Mouse (Mus musculus): ENCODE results near the gene Myl6b. TPM values are rescaled to one million over a fixed set of nuclear protein-coding genes. Genes with fewer than 3 reads are reported as not detected.
A peak's percentile ranks its signal among the peaks of the same experiment; 100 is the strongest.

Myl6b gene
- total and polyA plus RNA-seq, 3 experiments: 0.39 to 3.9 (median 2.5) TPM

DNA sequence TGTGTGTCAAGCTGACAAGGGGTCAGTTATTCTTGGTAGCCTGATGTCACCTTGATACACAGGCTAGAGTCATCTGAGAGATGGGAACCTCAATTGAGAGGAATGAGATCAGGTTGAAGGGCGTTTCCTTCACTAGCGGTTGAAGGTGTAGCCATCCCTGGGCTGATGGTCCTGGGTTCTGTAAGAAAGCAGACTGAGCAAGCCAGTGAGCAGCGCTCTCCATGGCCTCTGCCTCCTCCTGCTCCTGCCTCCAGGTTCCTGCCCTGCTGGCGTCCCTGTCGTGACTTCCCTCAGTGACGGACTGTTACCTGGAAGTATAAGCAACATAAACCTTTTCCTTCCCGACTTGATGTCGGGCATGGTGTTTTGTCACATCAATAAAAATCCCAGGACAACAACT, 5.0 kb upstream of the Myl6b start:
- Histone ChIP-seq H3K36me3 (replicated peaks in 1 of 2; ENCODE audit: control insufficient read depth in 1 of 2, insufficient read depth in 1 of 2, low read length in 1 of 2) (peaks cover 0 to 4% of the 10 kb centered on the region in 2 experiments), H3K79me2 (replicated peaks; ENCODE audit: control insufficient read depth, extremely low read depth, insufficient read depth, poor library complexity, severe bottlenecking) (no peaks in the 10 kb centered on the region), H3K4me3 (replicated peaks in 1 of 3; ENCODE audit: low read depth in 2 of 3, low read length in 2 of 3, poor library complexity in 1 of 3) (no peak overlapping the region), H3K9ac (ENCODE audit: insufficient read depth, low read depth) (no peak overlapping the region), H3K4me1 (ENCODE audit: control insufficient read depth in 1 of 2, insufficient read depth in 2 of 2) (peaks cover 6 to 15% of the 10 kb centered on the region in 2 experiments), H3K27ac (ENCODE audit: insufficient read depth, low read depth) (no peak overlapping the region), H3K4me2 (ENCODE audit: insufficient read depth, low read depth, poor library complexity, severe bottlenecking) (no peak overlapping the region), H3K9me3 (replicated peaks; ENCODE audit: low read length) (peaks cover 2% of the 10 kb centered on the region), H3K27me3 (replicated peaks) (no peaks in the 10 kb centered on the region)
- dilution Hi-C loops (cut with MboI; ENCODE audit: extremely low pct_ligation_motif_present, extremely low pct_unique_long_range_greater_than_20kb, low sequenced_read_pairs) (no loop called here), in situ Hi-C loops (cut with MboI; ENCODE audit: low pct_ligation_motif_present, low pct_unique_long_range_greater_than_20kb, low sequenced_read_pairs) (no loop called here)
- DNase-seq (ENCODE audit: extremely low read depth): no peak
- TF ChIP-seq HCFC1 (IDR thresholded peaks at IDR 0.05; ENCODE audit: low read depth, low read length) (no peak), RAD21 (IDR thresholded peaks at IDR 0.05; ENCODE audit: low read depth, low read length) (no peak)

DNA sequence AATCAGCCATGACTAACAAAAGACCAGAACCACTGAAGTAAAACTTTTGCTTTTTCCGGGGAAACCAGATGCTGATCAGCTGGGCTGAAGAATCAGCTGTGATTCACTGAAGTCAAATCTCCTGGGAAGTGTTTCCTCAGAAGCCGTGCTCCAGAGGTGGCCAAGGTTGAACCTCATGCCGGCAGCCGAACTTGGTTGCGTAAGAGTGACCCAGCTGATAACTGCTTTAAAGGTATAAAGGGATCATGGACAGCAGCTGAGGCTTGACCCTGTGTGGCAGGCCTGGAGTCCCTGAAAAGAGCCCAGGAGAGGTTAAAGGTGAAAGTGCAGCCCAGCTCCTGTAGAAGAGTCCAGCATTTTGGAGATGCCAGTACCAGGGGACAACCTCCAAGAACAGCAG, 3.9 kb upstream of the Myl6b start:
- no peak for DNase-seq (ENCODE audit: extremely low read depth)

DNA sequence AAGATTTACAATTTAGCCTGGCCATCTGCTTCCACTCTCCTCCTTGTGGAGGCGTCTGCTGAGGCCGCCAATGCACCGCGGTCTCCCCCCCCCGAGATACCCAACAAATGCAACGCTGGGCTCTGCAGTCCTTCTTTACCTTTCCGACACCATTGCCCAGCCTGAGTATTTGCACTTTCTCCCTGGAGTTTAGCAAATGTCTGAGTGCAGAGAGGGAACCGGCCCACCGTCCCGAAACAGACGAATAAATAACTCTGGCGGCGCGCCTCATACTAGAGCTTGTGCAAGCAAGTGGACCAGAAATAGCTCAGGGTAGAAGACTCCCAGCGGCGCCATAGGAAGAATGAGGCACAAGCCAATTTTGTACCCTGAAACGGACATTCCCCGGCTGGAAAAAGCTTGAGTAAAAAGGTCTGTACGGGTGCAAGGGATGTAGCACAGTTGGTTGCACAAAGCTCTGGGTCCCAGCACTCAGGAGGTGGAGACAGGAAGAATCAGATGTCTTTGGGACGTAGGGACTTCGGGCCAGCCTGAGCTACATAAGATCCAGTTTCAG, 709 bp upstream of the Myl6b start:
- in situ Hi-C loops (cut with MboI; ENCODE audit: low pct_ligation_motif_present, low pct_unique_long_range_greater_than_20kb, low sequenced_read_pairs): no loop called here
- peak overlapping the region; percentile 46 for H3K9ac ChIP-seq (ENCODE audit: insufficient read depth, low read depth)
- H3K36me3 ChIP-seq (replicated peaks in 1 of 2; ENCODE audit: control insufficient read depth in 1 of 2, insufficient read depth in 1 of 2, low read length in 1 of 2): peaks cover 0 to 5% of the 10 kb centered on the region in 2 experiments
- H3K9me3 ChIP-seq (replicated peaks; ENCODE audit: low read length): no peaks in the 10 kb centered on the region
- peaks cover 3 to 30% of the 10 kb centered on the region in 2 experiments; a peak in 3 of 4 replicates for H3K4me1 ChIP-seq (ENCODE audit: control insufficient read depth in 1 of 2, insufficient read depth in 2 of 2)
- peak overlapping the region; percentile 44 for H3K4me2 ChIP-seq (ENCODE audit: insufficient read depth, low read depth, poor library complexity, severe bottlenecking)
- H3K27ac ChIP-seq (ENCODE audit: insufficient read depth, low read depth): peak overlapping the region; percentile 31; the same call in 1 of the 2 replicates
- DNase-seq (ENCODE audit: extremely low read depth): peak; percentile 32
- TF ChIP-seq MXI1 (IDR thresholded peaks at IDR 0.05; ENCODE audit: low read depth, low read length): peak; percentile 57
- 0 out of 2 replicates have a peak, but pooled peaks have one; percentile 43 for TF ChIP-seq UBTF (IDR thresholded peaks at IDR 0.05; ENCODE audit: low read depth, low read length)
- no peak for TF ChIP-seq ZMIZ1 (IDR thresholded peaks at IDR 0.05; ENCODE audit: low read depth, low read length)
- peak; percentile 10; the same call in 1 of the 2 replicates for TF ChIP-seq BHLHE40 (IDR thresholded peaks at IDR 0.05; ENCODE audit: low read depth, low read length)
- TF ChIP-seq TCF12 (IDR thresholded peaks at IDR 0.05; ENCODE audit: low read depth, low read length): 0 out of 2 replicates have a peak, but pooled peaks have one; percentile 21
- peak; percentile 61; the same call in 1 of the 2 replicates for TF ChIP-seq SIN3A (IDR thresholded peaks at IDR 0.05; ENCODE audit: low read length)
- no peak for TF ChIP-seq RCOR1 (conservative IDR thresholded peaks at IDR 0.05; ENCODE audit: low read depth, low read length)
- peak; percentile 46; the same call in 1 of the 2 replicates for TF ChIP-seq MEF2A (IDR thresholded peaks at IDR 0.05; ENCODE audit: borderline replicate concordance, low read depth, low read length)
- dilution Hi-C loops (cut with MboI; ENCODE audit: extremely low pct_ligation_motif_present, extremely low pct_unique_long_range_greater_than_20kb, low sequenced_read_pairs): no loop called here
- peak overlapping the region; percentile 61 to 72 (median 65) for H3K4me3 ChIP-seq (replicated peaks in 1 of 3; ENCODE audit: low read depth in 2 of 3, low read length in 2 of 3, poor library complexity in 1 of 3)
- no peaks in the 10 kb centered on the region for H3K27me3 ChIP-seq (replicated peaks)
- H3K79me2 ChIP-seq (replicated peaks; ENCODE audit: control insufficient read depth, extremely low read depth, insufficient read depth, poor library complexity, severe bottlenecking): peaks cover 3% of the 10 kb centered on the region; the same call in 1 of the 2 replicates

More for the DNA sequence above, 3.9 kb upstream of the Myl6b start:
- in situ Hi-C loops (cut with MboI; ENCODE audit: low pct_ligation_motif_present, low pct_unique_long_range_greater_than_20kb, low sequenced_read_pairs): no loop called here
- no peaks in the 10 kb centered on the region for H3K79me2 ChIP-seq (replicated peaks; ENCODE audit: control insufficient read depth, extremely low read depth, insufficient read depth, poor library complexity, severe bottlenecking)
- no peak overlapping the region for H3K9ac ChIP-seq (ENCODE audit: insufficient read depth, low read depth)
- H3K36me3 ChIP-seq (replicated peaks in 1 of 2; ENCODE audit: control insufficient read depth in 1 of 2, insufficient read depth in 1 of 2, low read length in 1 of 2): peaks cover 0 to 4% of the 10 kb centered on the region in 2 experiments
- no peak overlapping the region for H3K4me2 ChIP-seq (ENCODE audit: insufficient read depth, low read depth, poor library complexity, severe bottlenecking)
- peaks cover 6 to 22% of the 10 kb centered on the region in 2 experiments for H3K4me1 ChIP-seq (ENCODE audit: control insufficient read depth in 1 of 2, insufficient read depth in 2 of 2)
- H3K27ac ChIP-seq (ENCODE audit: insufficient read depth, low read depth): no peak overlapping the region
- no peaks in the 10 kb centered on the region for H3K27me3 ChIP-seq (replicated peaks)
- peaks cover 2% of the 10 kb centered on the region for H3K9me3 ChIP-seq (replicated peaks; ENCODE audit: low read length)
- no peak overlapping the region for H3K4me3 ChIP-seq (replicated peaks in 1 of 3; ENCODE audit: low read depth in 2 of 3, low read length in 2 of 3, poor library complexity in 1 of 3)
- TF ChIP-seq ZKSCAN1 (IDR thresholded peaks at IDR 0.05; ENCODE audit: borderline replicate concordance, low read depth, low read length) (no peak), POLR2AphosphoS2 (IDR thresholded peaks at IDR 0.05; ENCODE audit: low read depth, low read length) (no peak), TCF12 (IDR thresholded peaks at IDR 0.05; ENCODE audit: low read depth, low read length) (no peak), MYC (IDR thresholded peaks at IDR 0.05; ENCODE audit: low read depth, low read length) (no peak), CHD2 (IDR thresholded peaks at IDR 0.05; ENCODE audit: low read length) (no peak), HCFC1 (IDR thresholded peaks at IDR 0.05; ENCODE audit: low read depth, low read length) (no peak), SIN3A (IDR thresholded peaks at IDR 0.05; ENCODE audit: low read length) (no peak), POLR2A (IDR thresholded peaks at IDR 0.05; ENCODE audit: low read depth, low read length) (no peak)
- dilution Hi-C loops (cut with MboI; ENCODE audit: extremely low pct_ligation_motif_present, extremely low pct_unique_long_range_greater_than_20kb, low sequenced_read_pairs): no loop called here

All from CH12.LX (cell line).